Mouse (Mus musculus): ENCODE measurements around the gene Brdt.

DNA sequence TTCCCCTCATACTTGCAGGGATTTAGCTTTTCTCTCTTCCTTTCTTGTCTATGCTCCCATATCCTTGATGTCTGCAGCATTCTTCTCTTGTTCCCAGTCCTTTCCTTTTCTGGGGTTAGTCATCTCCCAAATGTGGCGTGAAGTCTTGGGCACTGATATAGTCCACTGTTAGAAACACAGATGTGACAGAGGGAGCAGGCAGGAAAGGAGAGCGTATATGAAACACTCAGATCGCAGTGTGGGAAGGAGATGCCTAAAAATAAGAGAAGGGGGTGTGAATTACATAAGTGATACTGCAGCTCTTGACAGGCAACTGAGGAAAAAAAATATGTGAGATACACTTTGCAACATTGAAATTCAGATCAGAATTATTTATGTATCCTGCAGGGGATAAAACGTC is 74.4 kb downstream of the Brdt start:
- no peak for TF ChIP-seq CTCF (IDR thresholded peaks at IDR 0.05; ENCODE audit: low read depth)
- TF ChIP-seq EP300 (IDR thresholded peaks at IDR 0.05; ENCODE audit: low read depth), result no peak

Data from heart, postnatal 0 days (tissue).